Mouse (Mus musculus) heart, postnatal 0 days (tissue): ENCODE data around the gene Gm43552.

Source experiments
- CTCF ChIP-seq: IDR thresholded peaks from 2 replicates; pipeline ENCODE4 v1.5.1; 2016; ENCODE audit warnings: antibody characterized with exemption, control low read depth, low read depth
- EP300 ChIP-seq: IDR thresholded peaks from 2 replicates; pipeline ENCODE4 v1.6.1; 2016; ENCODE audit warnings: antibody characterized with exemption, low read depth

DNA sequence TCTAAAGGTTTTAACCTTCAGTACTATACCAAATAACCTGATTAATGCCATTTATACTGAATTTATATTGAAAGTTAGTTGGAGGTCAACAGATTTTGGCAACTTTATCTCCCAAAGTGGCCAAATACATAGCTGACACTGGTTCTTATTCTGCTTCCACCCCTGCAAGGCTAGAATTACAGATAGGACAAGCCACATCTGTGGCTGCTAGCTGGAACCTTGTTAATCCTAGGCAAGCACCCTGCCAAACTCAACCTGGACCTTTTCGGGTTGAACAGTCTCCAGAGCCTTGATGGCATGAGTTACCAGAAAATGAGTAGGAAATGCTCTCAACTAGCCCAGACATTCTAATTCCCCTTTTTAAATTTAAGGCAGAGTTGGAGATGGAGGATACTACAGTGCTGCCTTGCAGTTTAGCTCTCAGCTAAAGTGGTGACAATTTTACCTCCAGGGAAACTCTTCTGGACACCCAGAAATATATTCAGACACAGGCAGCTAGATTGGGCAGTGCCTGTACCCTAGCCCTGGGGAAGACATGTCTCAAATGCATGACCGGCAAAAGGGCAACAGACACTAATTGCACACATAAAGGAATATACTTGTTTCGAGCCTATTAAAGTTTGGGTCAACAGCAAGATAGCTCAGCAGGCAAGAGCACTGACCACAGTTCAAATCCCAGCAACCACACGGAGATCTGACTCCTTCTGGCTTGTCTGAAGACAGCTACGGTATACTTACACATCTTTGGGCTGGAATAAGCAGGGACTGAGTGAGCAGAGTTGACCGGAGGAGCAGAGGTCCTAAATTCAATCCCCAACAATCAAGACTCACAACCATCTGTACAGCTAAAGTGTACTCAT is 105.4 kb downstream of the Gm43552 start:
- TF ChIP-seq CTCF: no peak
- TF ChIP-seq EP300: no peak
